Mouse (Mus musculus) erythroblast, embryonic 14.5 days (primary cell): ENCODE data around the gene Cpn2.

Source experiments
- GATA1 ChIP-seq: IDR thresholded peaks from 2 replicates; pipeline ENCODE4 v1.6.1; 2012; ENCODE audit warnings: low read length, inconsistent platforms, mixed read lengths
- TAL1 ChIP-seq: IDR thresholded peaks from 3 replicates; pipeline ENCODE4 v1.6.1; 2012; ENCODE audit warnings: low read length, inconsistent platforms, mixed read lengths

DNA sequence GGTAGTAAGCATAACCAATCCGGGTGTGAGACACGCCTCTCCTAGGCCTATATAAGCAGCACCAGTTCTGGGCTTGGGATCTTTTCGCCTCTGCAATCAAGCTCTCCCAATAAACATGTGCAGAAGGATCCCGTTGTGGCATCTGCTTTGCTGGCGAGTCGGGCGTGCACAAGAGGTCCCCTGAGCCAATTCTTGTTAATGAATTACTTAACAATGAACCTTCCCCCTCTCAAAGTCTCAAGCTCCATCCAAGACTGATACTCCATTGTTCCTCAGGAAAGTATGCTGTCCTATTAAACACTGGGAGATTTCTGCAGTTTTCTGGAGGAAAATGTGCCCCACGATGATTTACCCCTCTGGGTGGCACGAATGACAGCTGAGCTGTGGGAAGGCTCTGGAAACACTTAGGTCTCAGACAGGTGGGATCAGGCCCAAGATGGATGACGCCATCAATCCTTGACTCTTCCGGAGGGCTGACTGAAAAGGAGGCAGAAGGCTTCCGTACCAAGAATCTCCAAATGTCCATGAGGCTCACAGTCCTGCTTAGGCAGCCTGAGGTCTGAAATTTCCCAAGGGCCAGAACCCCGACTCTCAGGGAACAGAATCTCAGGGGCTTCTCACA is 46.0 kb downstream of the Cpn2 start:
- TF ChIP-seq TAL1 = no peak
- TF ChIP-seq GATA1 = no peak
